Mouse (Mus musculus) intestine, embryonic 14.5 days (tissue): Measurements from ENCODE around the gene Snrpd3. TPM values are rescaled to one million over a fixed set of nuclear protein-coding genes. Genes with fewer than 3 reads are reported as not detected.

Source experiments
- ATAC-seq: fragments of 200-750 bp; cut with Nextera tagmentation; replicated peaks from 2 replicates; pipeline ENCODE4 v1.8.0; 2017; ENCODE audit warnings: low read depth, moderate number of reproducible peaks, moderate TSS enrichment, moderate library complexity; ENCODE audit not compliant: low FRiP score, low TSS enrichment
- DNase-seq: peaks from one replicate; pipeline ENCODE4 v3.0.0-alpha.2; 2018; ENCODE audit warnings: low spot score
- H3K27ac ChIP-seq: fragments of 300-500 bp; sonication (generic); 2 replicates; pipeline ENCODE4 v1.5.1; 2014; ENCODE audit warnings: low read depth, mild to moderate bottlenecking, control low read depth
- H3K27me3 ChIP-seq: fragments of 300-500 bp; sonication (generic); replicated peaks from 2 replicates; pipeline ENCODE4 v1.6.1; 2014; ENCODE audit warnings: low read length, control low read depth; ENCODE audit not compliant: control insufficient read depth, insufficient read depth
- H3K36me3 ChIP-seq: fragments of 300-500 bp; sonication (generic); 2 replicates; pipeline ENCODE4 v1.6.1; 2014; ENCODE audit warnings: low read length, control low read depth; ENCODE audit not compliant: control insufficient read depth, insufficient read depth
- H3K4me1 ChIP-seq: fragments of 300-500 bp; sonication (generic); replicated peaks from 2 replicates; pipeline ENCODE4 v1.6.1; 2014; ENCODE audit warnings: low read length, control low read depth, mixed read lengths; ENCODE audit not compliant: control insufficient read depth, insufficient read depth
- H3K4me2 ChIP-seq: fragments of 300-500 bp; sonication (generic); 2 replicates; pipeline ENCODE4 v1.6.1; 2014; ENCODE audit warnings: low read length
- H3K4me3 ChIP-seq: fragments of 300-500 bp; sonication (generic); 2 replicates; pipeline ENCODE4 v1.5.1; 2014; ENCODE audit warnings: low read depth, low read length, control low read depth, mixed read lengths
- H3K9ac ChIP-seq: fragments of 300-500 bp; sonication (generic); 2 replicates; pipeline ENCODE4 v1.6.1; 2014; ENCODE audit warnings: mild to moderate bottlenecking, low read length
- H3K9me3 ChIP-seq: fragments of 300-500 bp; sonication (generic); 2 replicates; pipeline ENCODE4 v1.6.1; 2016; ENCODE audit warnings: low read length, control low read depth; ENCODE audit not compliant: control insufficient read depth
- WGBS: fragments of 180-500 bp; shearing (Covaris S2); extraction: QIAGEN DNeasy Blood & Tissue Kit; methylation state at CpG from one replicate; pipeline ENCODE4 v1.1.7; 2014; 5-methylcytosine and 5-hydroxymethylcytosine counted together
- polyA plus RNA-seq: library from polyadenylated mRNA; unstranded; fragments of >200 nt; fragmentation: Nextera tagmentation; extraction: Ambion mirVana; gene quantifications from 2 replicates; pipeline ENCODE4 v1.2.1, GENCODE M21; 2014

The Snrpd3 gene
- polyA plus RNA-seq, 1 experiment from 2014 or later: 167 TPM

- Histone ChIP-seq H3K9me3 (no peaks in the 10 kb centered on the region), H3K27ac (no peak overlapping the region), H3K36me3 (peaks cover 59% of the 10 kb centered on the region), H3K27me3 (no peaks in the 10 kb centered on the region), H3K9ac (no peak overlapping the region), H3K4me1 (no peaks in the 10 kb centered on the region), H3K4me2 (no peak overlapping the region), H3K4me3 (no peak overlapping the region)
- DNase-seq (no peak), ATAC-seq (no peak)
- 79% methylated on average over 2 of the region's 2 CpGs for WGBS
Measured at GRCm38 (mm10) chr10:75530322-75530721, 13.0 kb downstream of the Snrpd3 start.

- 94% methylated on average over 9 of the region's 9 CpGs for WGBS
- Histone ChIP-seq H3K9ac (no peak overlapping the region), H3K9me3 (no peaks in the 10 kb centered on the region), H3K4me3 (no peak overlapping the region), H3K27me3 (no peaks in the 10 kb centered on the region), H3K27ac (no peak overlapping the region), H3K4me2 (no peak overlapping the region), H3K36me3 (peaks cover 61% of the 10 kb centered on the region), H3K4me1 (no peaks in the 10 kb centered on the region)
- ATAC-seq (no peak), DNase-seq (no peak)
Measured at GRCm38 (mm10) chr10:75531532-75532090, 14.3 kb downstream of the Snrpd3 start.

GRCm38 (mm10) chr10:75534216-75534615, 16.9 kb downstream of the Snrpd3 start:
- peaks cover 55% of the 10 kb centered on the region for H3K36me3 ChIP-seq
- WGBS: 89% methylated on average over 8 of the region's 8 CpGs

GRCm38 (mm10) chr10:75534934-75535333, 17.6 kb downstream of the Snrpd3 start:
- H3K36me3 ChIP-seq: peaks cover 53% of the 10 kb centered on the region
- no peak overlapping the region for H3K27ac ChIP-seq
- no peak overlapping the region for H3K9ac ChIP-seq
- WGBS: 86% methylated on average over 8 of the region's 8 CpGs
- no peak overlapping the region for H3K4me2 ChIP-seq
- H3K27me3 ChIP-seq: no peaks in the 10 kb centered on the region
- no peak for DNase-seq
- no peak for ATAC-seq
- no peak overlapping the region for H3K4me3 ChIP-seq
- H3K4me1 ChIP-seq: no peaks in the 10 kb centered on the region
- no peaks in the 10 kb centered on the region for H3K9me3 ChIP-seq

More at GRCm38 (mm10) chr10:75534216-75534615, 16.9 kb downstream of the Snrpd3 start:
- Histone ChIP-seq H3K9me3 (no peaks in the 10 kb centered on the region), H3K4me1 (no peaks in the 10 kb centered on the region), H3K4me2 (no peak overlapping the region), H3K9ac (no peak overlapping the region), H3K27me3 (no peaks in the 10 kb centered on the region), H3K27ac (no peak overlapping the region), H3K4me3 (no peak overlapping the region)
- ATAC-seq: no peak
- no peak for DNase-seq

GRCm38 (mm10) chr10:75535423-75535822, 18.1 kb downstream of the Snrpd3 start:
- Histone ChIP-seq H3K36me3 (peaks cover 48% of the 10 kb centered on the region), H3K9ac (no peak overlapping the region)
- WGBS: 89% methylated on average over 2 of the region's 2 CpGs

GRCm38 (mm10) chr10:75536123-75536522, 18.8 kb downstream of the Snrpd3 start:
- Histone ChIP-seq H3K4me1 (no peaks in the 10 kb centered on the region), H3K4me2 (no peak overlapping the region), H3K27me3 (no peaks in the 10 kb centered on the region), H3K9ac (no peak overlapping the region), H3K9me3 (no peaks in the 10 kb centered on the region), H3K36me3 (peaks cover 48% of the 10 kb centered on the region), H3K27ac (no peak overlapping the region), H3K4me3 (no peak overlapping the region)
- ATAC-seq (no peak), DNase-seq (no peak)
- 83% methylated on average over 5 of the region's 5 CpGs for WGBS

More at GRCm38 (mm10) chr10:75535423-75535822, 18.1 kb downstream of the Snrpd3 start:
- ATAC-seq: no peak
- H3K4me3 ChIP-seq: no peak overlapping the region
- no peak overlapping the region for H3K27ac ChIP-seq
- H3K4me1 ChIP-seq: no peaks in the 10 kb centered on the region
- no peaks in the 10 kb centered on the region for H3K9me3 ChIP-seq
- DNase-seq: no peak
- H3K27me3 ChIP-seq: no peaks in the 10 kb centered on the region
- no peak overlapping the region for H3K4me2 ChIP-seq

GRCm38 (mm10) chr10:75547901-75548300, 30.6 kb downstream of the Snrpd3 start:
- H3K27me3 ChIP-seq: no peaks in the 10 kb centered on the region
- peak overlapping the region; percentile 22 for H3K4me2 ChIP-seq
- ATAC-seq (peak; percentile 52; the same call in 1 of the 2 replicates), DNase-seq (no peak)
- no peaks in the 10 kb centered on the region for H3K9me3 ChIP-seq
- 14% methylated on average over 7 of the region's 7 CpGs for WGBS
- H3K27ac ChIP-seq: peak overlapping the region; percentile 2; the same call in 1 of the 2 replicates
- H3K4me3 ChIP-seq: no peak overlapping the region
- H3K4me1 ChIP-seq: peaks cover 27% of the 10 kb centered on the region
- no peaks in the 10 kb centered on the region for H3K36me3 ChIP-seq
- no peak overlapping the region for H3K9ac ChIP-seq

GRCm38 (mm10) chr10:75548486-75548885, 31.1 kb downstream of the Snrpd3 start:
- ATAC-seq: peak; percentile 54; the same call in 1 of the 2 replicates
- Histone ChIP-seq H3K4me3 (no peak overlapping the region), H3K4me2 (peak overlapping the region; percentile 22), H3K36me3 (no peaks in the 10 kb centered on the region), H3K9me3 (no peaks in the 10 kb centered on the region), H3K27ac (peak overlapping the region; percentile 2; the same call in 1 of the 2 replicates), H3K27me3 (no peaks in the 10 kb centered on the region), H3K4me1 (peaks cover 27% of the 10 kb centered on the region), H3K9ac (no peak overlapping the region)
- whole genome bisulfite sequencing: 17% methylated on average over 14 of the region's 14 CpGs
- no peak for DNase-seq

GRCm38 (mm10) chr10:75549886-75550285, 32.5 kb downstream of the Snrpd3 start:
- H3K36me3 ChIP-seq: no peaks in the 10 kb centered on the region

More at GRCm38 (mm10) chr10:75549886-75550285, 32.5 kb downstream of the Snrpd3 start:
- no peaks in the 10 kb centered on the region for H3K9me3 ChIP-seq
- WGBS: 43% methylated on average over 7 of the region's 7 CpGs
- no peak for ATAC-seq
- H3K9ac ChIP-seq: no peak overlapping the region
- H3K4me1 ChIP-seq: peaks cover 27% of the 10 kb centered on the region
- DNase-seq: no peak
- H3K27me3 ChIP-seq: no peaks in the 10 kb centered on the region
- no peak overlapping the region for H3K4me2 ChIP-seq
- H3K27ac ChIP-seq: no peak overlapping the region
- no peak overlapping the region for H3K4me3 ChIP-seq
